Mouse (Mus musculus): ENCODE results near the gene Igfbp1.

Igfbp1 gene

DNA sequence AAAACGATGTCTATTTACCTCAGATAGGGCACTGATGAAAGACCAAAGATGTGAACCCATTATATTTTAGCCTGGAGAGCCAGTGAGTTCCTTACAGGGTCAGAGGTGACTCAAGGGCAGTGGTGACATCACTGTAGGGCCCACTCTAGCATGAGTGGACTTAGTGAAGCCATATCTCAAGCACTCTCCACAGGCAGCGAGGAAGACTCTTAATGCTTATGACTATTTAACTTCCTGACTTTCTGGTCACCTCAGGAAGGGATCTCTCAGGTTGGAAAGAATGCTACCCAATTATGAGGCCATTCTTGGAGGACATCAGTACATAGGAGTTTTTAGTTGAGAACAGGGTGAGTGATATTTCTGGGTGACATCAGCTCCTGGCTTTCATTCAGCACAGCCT, 35.8 kb downstream of the Igfbp1 start:
- no peak for DNase-seq (ENCODE audit: low spot score in 2 of 2)

GRCm38 (mm10) chr11:7234436-7234835, 36.9 kb downstream of the Igfbp1 start:
- DNase-seq (ENCODE audit: low spot score in 2 of 2) = no peak

GRCm38 (mm10) chr11:7234981-7235609, 37.5 kb downstream of the Igfbp1 start:
- DNase-seq (ENCODE audit: low spot score in 2 of 2) = no peak

GRCm38 (mm10) chr11:7236751-7237150, 39.2 kb downstream of the Igfbp1 start:
- no peak for DNase-seq (ENCODE audit: low spot score in 2 of 2)

GRCm38 (mm10) chr11:7237712-7238111, 40.1 kb downstream of the Igfbp1 start:
- no peak for DNase-seq (ENCODE audit: low spot score in 2 of 2)

DNA sequence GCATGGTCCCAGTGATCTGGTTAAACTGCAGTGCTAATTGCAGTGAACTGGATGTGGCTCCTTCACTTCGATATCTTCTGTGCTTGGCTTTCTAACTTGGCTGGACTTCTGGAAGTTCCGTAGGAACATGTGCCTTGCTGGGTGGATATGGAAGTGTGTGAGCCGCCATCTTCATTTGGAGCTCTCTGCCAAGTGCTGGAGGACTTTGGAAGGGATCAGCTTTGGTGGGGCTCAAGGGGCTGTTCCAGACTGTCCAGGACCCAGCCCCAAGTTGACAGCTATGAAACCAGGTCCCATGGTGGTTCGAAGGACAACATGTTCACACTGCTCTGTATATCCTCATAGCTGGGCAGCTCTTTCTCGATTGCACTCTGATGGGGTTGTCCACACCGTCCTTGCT, 41.0 kb downstream of the Igfbp1 start:
- DNase-seq (ENCODE audit: low spot score in 2 of 2) = no peak

DNA sequence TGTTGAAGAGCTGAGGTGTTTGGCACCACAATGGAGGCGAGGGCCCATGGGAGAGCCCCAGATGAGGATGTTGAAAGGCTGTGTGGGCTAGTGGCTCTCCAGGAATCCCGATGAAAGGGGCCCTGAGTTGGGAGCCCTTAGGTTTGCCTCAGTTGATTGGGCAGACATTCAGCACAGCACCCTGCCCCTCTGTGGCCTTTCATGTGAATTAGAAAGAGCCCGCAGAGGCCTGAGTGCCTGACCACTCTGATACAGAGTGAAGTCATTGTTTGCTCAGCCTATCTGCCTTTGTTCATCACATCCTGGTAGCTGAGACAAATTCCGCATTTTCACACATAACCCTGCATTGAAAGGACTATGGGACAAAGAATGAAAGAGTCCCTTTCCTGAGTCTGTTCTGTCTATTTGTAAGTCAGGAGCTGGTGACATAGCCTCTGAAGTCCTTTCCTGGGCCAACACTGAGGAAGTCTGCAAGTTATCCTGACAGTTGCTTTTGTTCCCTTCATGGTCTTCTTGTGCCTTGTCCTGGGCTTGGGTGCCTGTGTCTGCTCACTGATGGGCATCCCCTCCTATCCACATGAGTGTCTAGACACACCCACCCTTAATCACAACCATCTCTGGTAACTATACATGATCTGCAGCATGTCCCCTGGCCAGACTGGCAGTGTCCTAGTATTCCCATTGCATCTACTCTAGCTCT, 41.6 kb downstream of the Igfbp1 start:
- DNase-seq (ENCODE audit: low spot score in 2 of 2) = no peak

GRCm38 (mm10) chr11:7244782-7245181, 47.2 kb downstream of the Igfbp1 start:
- DNase-seq (ENCODE audit: low spot score in 2 of 2) = no peak

DNA sequence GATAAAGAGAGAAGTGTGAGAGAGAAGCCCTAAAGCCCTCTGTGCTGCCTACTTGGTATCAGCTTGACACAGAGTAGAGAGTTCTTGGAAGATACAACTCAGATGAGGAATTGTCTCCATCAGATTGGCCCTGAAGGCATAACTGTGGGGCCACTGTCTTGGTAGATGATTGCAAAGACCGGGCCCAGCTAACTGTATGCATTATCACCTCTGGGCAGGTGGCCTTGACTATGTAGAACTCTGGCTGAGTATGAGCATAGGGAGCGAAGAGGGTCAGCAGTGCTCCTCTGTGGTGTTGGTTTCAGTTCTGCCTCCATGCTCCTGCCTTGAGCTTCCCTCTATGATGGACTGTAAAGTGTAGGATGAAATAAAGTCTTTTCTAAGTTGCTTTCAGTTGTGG, 52.8 kb downstream of the Igfbp1 start:
- no peak for DNase-seq (ENCODE audit: low spot score in 2 of 2)

DNA sequence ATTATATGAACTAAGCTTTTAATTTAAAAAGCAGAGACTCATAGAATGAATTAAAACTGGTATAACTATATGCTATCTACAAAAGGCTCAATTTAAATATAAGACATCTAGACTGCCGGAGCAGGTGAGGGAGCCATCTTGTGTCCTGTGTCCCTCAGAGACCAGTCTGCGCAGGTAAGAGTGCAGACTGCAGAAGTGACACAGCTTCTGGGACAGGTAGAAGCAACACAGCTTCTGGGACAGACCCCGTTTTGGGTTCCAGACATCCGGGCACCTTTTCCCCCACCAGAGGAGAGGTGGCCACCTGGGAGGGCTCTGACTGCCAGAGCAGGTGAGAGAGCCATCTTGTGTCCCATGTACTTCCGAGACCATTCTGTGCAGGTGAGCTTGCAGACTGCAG, 53.3 kb downstream of the Igfbp1 start:
- no peak for DNase-seq (ENCODE audit: low spot score in 2 of 2)

All from thymus, postnatal 10 days (tissue).